Comparison of ENCODE assay signal across 29 mouse cellular contexts in genomic region chr8:79048388-79049005, GRCm38 (mm10). TPM values are rescaled to one million over a fixed set of nuclear protein-coding genes. Genes with fewer than 3 reads are reported as not detected.
DNase-seq lines count a peak whose midpoint lies in the region; ATAC-seq lines count a peak whose summit lies in the region.
"Had no signal": no experiment of that assay in that cellular context is flagged by ENCODE, and none has a peak within 500 bp of the region (broad histone marks: within the 10 kb centered on the region; RNA-seq: fewer than 3 reads in every experiment).

No protein-coding gene starts in this region.

- no peaks in the 10 kb centered on the region for H3K27me3 ChIP-seq in liver, embryonic 12.5 days (replicated peaks)
- H3K27me3 ChIP-seq in liver, embryonic 11.5 days (replicated peaks; ENCODE audit: control insufficient read depth, insufficient read depth, low read length), result no peaks in the 10 kb centered on the region
- H3K27me3 ChIP-seq in liver, embryonic 15.5 days, result no peaks in the 10 kb centered on the region
- H3K27me3 ChIP-seq: embryonic facial prominence, embryonic 15.5 days; forebrain, embryonic 12.5 days; limb, embryonic 13.5 days; neural tube, embryonic 12.5 days had no signal

- H3K4me2 ChIP-seq in liver, embryonic 12.5 days, result no peak overlapping the region
- H3K4me2 ChIP-seq in liver, embryonic 11.5 days, result no peak overlapping the region
- H3K4me2 ChIP-seq in liver, embryonic 15.5 days, result no peak overlapping the region
- H3K4me2 ChIP-seq: embryonic facial prominence, embryonic 15.5 days; forebrain, embryonic 12.5 days; limb, embryonic 13.5 days; lung, embryonic 14.5 days; midbrain, embryonic 11.5 days; neural tube, embryonic 12.5 days had no signal

- 71% methylated on average over 6 of the region's 6 CpGs for WGBS in liver, embryonic 12.5 days (ENCODE audit: insufficient replicate concordance)
- 73% methylated on average over 6 of the region's 6 CpGs for WGBS in liver, embryonic 11.5 days
- 64% methylated on average over 6 of the region's 6 CpGs for WGBS in liver, embryonic 15.5 days (ENCODE audit: insufficient replicate concordance)

- no peak overlapping the region for H3K27ac ChIP-seq in liver, embryonic 12.5 days
- no peak overlapping the region for H3K27ac ChIP-seq in liver, embryonic 11.5 days (ENCODE audit: low read depth, low read length)
- H3K27ac ChIP-seq in liver, embryonic 15.5 days (replicated peaks), result no peak overlapping the region
- H3K27ac ChIP-seq: embryonic facial prominence, embryonic 10.5 days; embryonic facial prominence, embryonic 15.5 days; forebrain, embryonic 12.5 days; kidney, postnatal 0 days; layer of hippocampus, adult 2 months; left cerebral cortex, adult 2 months; limb, embryonic 13.5 days; neural tube, embryonic 12.5 days had no signal

- ATAC-seq in liver, embryonic 12.5 days, result peak; percentile 55
- ATAC-seq in liver, embryonic 11.5 days (replicated peaks; ENCODE audit: low FRiP score), result no peak
- peak; percentile 78 for ATAC-seq in liver, embryonic 15.5 days (ENCODE audit: insufficient read depth)
- ATAC-seq in granulocyte monocyte progenitor cell, adult 5-6 weeks (replicated peaks; ENCODE audit: poor library complexity, severe bottlenecking), result no peak
- ATAC-seq: activated CD4-positive, CD25-positive, alpha-beta regulatory T cell, adult 4 months; CD4-positive, CD25-positive, alpha-beta regulatory T cell, adult 4 months; forebrain, postnatal 0 days; hindbrain, embryonic 16.5 days; midbrain, embryonic 16.5 days had no signal

- intact Hi-C loops in left cerebral cortex, postnatal 4 days (cut with DNase I), result no loop called here

- H3K9ac ChIP-seq in liver, embryonic 12.5 days, result no peak overlapping the region
- H3K9ac ChIP-seq in liver, embryonic 11.5 days (ENCODE audit: low read depth, low read length), result no peak overlapping the region
- H3K9ac ChIP-seq in liver, embryonic 15.5 days, result no peak overlapping the region
- H3K9ac ChIP-seq: embryonic facial prominence, embryonic 15.5 days; forebrain, embryonic 12.5 days; forebrain, postnatal 0 days; limb, embryonic 13.5 days; lung, embryonic 14.5 days; neural tube, embryonic 12.5 days had no signal

- H3K36me3 ChIP-seq in liver, embryonic 12.5 days, result no peaks in the 10 kb centered on the region
- no peaks in the 10 kb centered on the region for H3K36me3 ChIP-seq in liver, embryonic 11.5 days (ENCODE audit: control insufficient read depth, insufficient read depth, low read length)
- no peaks in the 10 kb centered on the region for H3K36me3 ChIP-seq in liver, embryonic 15.5 days (replicated peaks)

- H3K9me3 ChIP-seq in liver, embryonic 12.5 days (replicated peaks), result no peaks in the 10 kb centered on the region
- no peaks in the 10 kb centered on the region for H3K9me3 ChIP-seq in liver, embryonic 11.5 days (ENCODE audit: control insufficient read depth, low read length)
- no peaks in the 10 kb centered on the region for H3K9me3 ChIP-seq in liver, embryonic 15.5 days (replicated peaks)
- H3K9me3 ChIP-seq: embryonic facial prominence, embryonic 10.5 days; embryonic facial prominence, embryonic 15.5 days; forebrain, embryonic 12.5 days; limb, embryonic 13.5 days; neural tube, embryonic 12.5 days had no signal

- H3K4me1 ChIP-seq in liver, embryonic 12.5 days, result no peaks in the 10 kb centered on the region
- no peaks in the 10 kb centered on the region for H3K4me1 ChIP-seq in liver, embryonic 11.5 days (replicated peaks; ENCODE audit: control insufficient read depth, insufficient read depth, low read length)
- no peaks in the 10 kb centered on the region for H3K4me1 ChIP-seq in liver, embryonic 15.5 days (replicated peaks)
- H3K4me1 ChIP-seq: embryonic facial prominence, embryonic 10.5 days; embryonic facial prominence, embryonic 15.5 days; forebrain, embryonic 12.5 days; neural tube, embryonic 12.5 days had no signal

- H3K4me3 ChIP-seq in liver, embryonic 12.5 days, result no peak overlapping the region
- H3K4me3 ChIP-seq in liver, embryonic 11.5 days (ENCODE audit: low read depth, low read length), result no peak overlapping the region
- no peak overlapping the region for H3K4me3 ChIP-seq in liver, embryonic 15.5 days (replicated peaks)
- H3K4me3 ChIP-seq: embryonic facial prominence, embryonic 10.5 days; embryonic facial prominence, embryonic 15.5 days; forebrain, embryonic 12.5 days; layer of hippocampus, adult 2 months; left cerebral cortex, adult 2 months; limb, embryonic 13.5 days; neural tube, embryonic 12.5 days had no signal

- peak; percentile 13 for DNase-seq in kidney, adult 18-20 months
- no peak for DNase-seq in kidney, postnatal 14 days
- DNase-seq in liver, embryonic 11.5 days (ENCODE audit: low spot score), result no peak
- no peak for DNase-seq in left cerebral cortex, postnatal 4 days
- DNase-seq: adrenal gland, adult 2 months; adrenal gland, postnatal 36 days; cerebellum, adult 18-20 months; cerebellum, postnatal 10 days; forebrain, postnatal 0 days; lung, embryonic 14.5 days; right cerebral cortex, adult 18-20 months; right cerebral cortex, postnatal 4 days; thymus, postnatal 4 days had no signal

RNA-seq across cellular contexts. Expression of gene Zfp827, which starts 20.3 kb away (rescaled TPM):
- polyA plus RNA-seq in liver, embryonic 12.5 days (2016; fragmentation: Nextera tagmentation; extraction: Ambion mirVana), result 1.0 and 1.3 TPM in 2 replicates
- 3.5 and 3.8 TPM in 2 replicates for polyA plus RNA-seq in liver, embryonic 11.5 days (2014; fragmentation: Nextera tagmentation; extraction: Ambion mirVana)
- polyA plus RNA-seq in liver, embryonic 15.5 days (2015; fragmentation: Nextera tagmentation; extraction: Ambion mirVana), result 0.47 and 0.55 TPM in 2 replicates
- total RNA-seq in granulocyte monocyte progenitor cell, adult 5-6 weeks (2014; fragmentation: Nextera tagmentation), result 0.71 and 2.1 TPM in 2 replicates
- 0.10 and 0.39 TPM in 2 replicates for total RNA-seq in granulocyte monocyte progenitor cell, adult 5-6 weeks (2017)
- total RNA-seq in left cerebral cortex, postnatal 4 days (2021), result 10 to 100 TPM; 29.9 to 30.2 TPM

Comparison
In these comparisons a context has a peak if more than half of its experiments do, and no peak if none do; other contexts are left out.
1. ATAC-seq: peak in liver, embryonic 12.5 days (single experiment) and liver, embryonic 15.5 days (single experiment); none in liver, embryonic 11.5 days (single experiment) and granulocyte monocyte progenitor cell, adult 5-6 weeks (single experiment).